Mouse (Mus musculus) thymus, adult 2 months (tissue): ENCODE measurements around the gene Zdhhc4. TPM values are rescaled to one million over a fixed set of nuclear protein-coding genes. Genes with fewer than 3 reads are reported as not detected.
A peak's percentile ranks its signal among the peaks of the same experiment; 100 is the strongest.

Experiments
- DNase-seq: peaks from one replicate; pipeline ENCODE4 v3.0.0; 2021
- H3K27ac ChIP-seq: fragments of 200-500 bp; 2 replicates; pipeline ENCODE4 v1.5.1; 2012; ENCODE audit warnings: low read length, control low read depth; ENCODE audit not compliant: control insufficient read depth, insufficient read depth
- H3K27me3 ChIP-seq: fragments of 200-500 bp; 2 replicates; pipeline ENCODE4 v1.6.1; 2012; ENCODE audit warnings: mild to moderate bottlenecking, low read length, moderate library complexity, mixed read lengths; ENCODE audit not compliant: control insufficient read depth, insufficient read depth
- H3K36me3 ChIP-seq: fragments of 200-500 bp; 2 replicates; pipeline ENCODE4 v1.6.1; 2012; ENCODE audit warnings: mild to moderate bottlenecking, low read length, moderate library complexity; ENCODE audit not compliant: control insufficient read depth, insufficient read depth
- H3K4me1 ChIP-seq: fragments of 200-500 bp; replicated peaks from 2 replicates; pipeline ENCODE4 v1.6.1; 2012; ENCODE audit warnings: low read length; ENCODE audit not compliant: control insufficient read depth, insufficient read depth
- H3K4me3 ChIP-seq: fragments of 200-500 bp; 2 replicates; pipeline ENCODE4 v1.5.1; 2012; ENCODE audit warnings: mild to moderate bottlenecking, low read length, control low read depth, moderate library complexity; ENCODE audit not compliant: control insufficient read depth, insufficient read depth
- CTCF ChIP-seq: fragments of 200-500 bp; IDR thresholded peaks from 2 replicates; pipeline ENCODE4 v1.5.1; 2012; ENCODE audit warnings: mild to moderate bottlenecking, control low read depth, low read length, moderate library complexity, borderline replicate concordance; ENCODE audit not compliant: control insufficient read depth, poor library complexity, insufficient read depth; ENCODE audit errors: extremely low read depth
- POLR2A ChIP-seq: fragments of 200-500 bp; IDR thresholded peaks from 2 replicates; pipeline ENCODE4 v1.6.1; 2012; ENCODE audit warnings: mild to moderate bottlenecking, low read length, control low read depth, moderate library complexity; ENCODE audit not compliant: control insufficient read depth, poor library complexity, insufficient read depth; ENCODE audit errors: extremely low read depth
- WGBS: fragments of 180-500 bp; shearing (Covaris S2); methylation state at CpG from one replicate; pipeline ENCODE4 v1.1.7; 2018; 5-methylcytosine and 5-hydroxymethylcytosine counted together
- polyA plus RNA-seq: library from polyadenylated mRNA; depleted of rRNA; stranded (reverse); fragments of >200 nt; gene quantifications from 2 replicates; pipeline ENCODE4 v1.2.3, GENCODE M21; 2012

Gene Zdhhc4
- polyA plus RNA-seq, 1 experiment = 118 TPM

- no peak for TF ChIP-seq POLR2A
- TF ChIP-seq CTCF = no peak
- 4% methylated on average over 36 of the region's 36 CpGs for WGBS
- Histone ChIP-seq H3K4me1 (no peaks in the 10 kb centered on the region), H3K4me3 (no peak overlapping the region), H3K27ac (no peak overlapping the region), H3K27me3 (peaks cover 9% of the 10 kb centered on the region; the same call in 1 of the 2 replicates), H3K36me3 (no peaks in the 10 kb centered on the region)
- no peak for DNase-seq
Measured at GRCm38 (mm10) chr5:143369611-143370255, 40.7 kb upstream of the Zdhhc4 start.

DNA sequence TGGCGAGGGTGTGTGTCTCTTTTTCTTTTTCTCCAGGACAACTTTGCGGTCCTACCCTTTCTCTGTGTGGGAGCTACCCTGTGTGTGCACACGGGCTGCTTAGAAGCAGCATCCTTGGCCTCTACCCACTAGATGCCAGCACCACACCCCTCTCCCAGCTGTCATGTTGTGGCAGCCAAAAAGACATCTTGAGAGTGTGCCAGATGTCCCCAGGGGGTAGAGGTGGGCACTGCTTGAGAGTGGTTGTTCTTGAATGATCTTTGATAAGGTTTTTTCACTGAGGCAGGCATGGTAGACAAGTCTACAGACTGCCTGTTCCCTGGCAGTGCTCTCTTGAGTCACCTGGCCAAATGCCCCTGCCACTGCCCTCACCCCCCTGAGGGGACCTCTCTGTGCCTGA lies 38.9 kb upstream of the Zdhhc4 start:
- Histone ChIP-seq H3K36me3 (no peaks in the 10 kb centered on the region), H3K27ac (no peak overlapping the region), H3K4me1 (no peaks in the 10 kb centered on the region; the same call in 1 of the 2 replicates), H3K4me3 (no peak overlapping the region), H3K27me3 (peaks cover 13% of the 10 kb centered on the region)
- TF ChIP-seq POLR2A (no peak), CTCF (no peak)
- no peak for DNase-seq
- WGBS = 79% methylated on average over 3 of the region's 3 CpGs

- H3K4me3 ChIP-seq = no peak overlapping the region
- no peaks in the 10 kb centered on the region for H3K36me3 ChIP-seq
- WGBS = 4% methylated on average over 47 of the region's 47 CpGs
- no peak overlapping the region for H3K27ac ChIP-seq
- H3K4me1 ChIP-seq = no peaks in the 10 kb centered on the region; the same call in 1 of the 2 replicates
- H3K27me3 ChIP-seq = peaks cover 4% of the 10 kb centered on the region
- no peak for DNase-seq
- TF ChIP-seq POLR2A = no peak
- no peak for TF ChIP-seq CTCF
Measured at GRCm38 (mm10) chr5:143363678-143364615, 34.9 kb upstream of the Zdhhc4 start.

DNA sequence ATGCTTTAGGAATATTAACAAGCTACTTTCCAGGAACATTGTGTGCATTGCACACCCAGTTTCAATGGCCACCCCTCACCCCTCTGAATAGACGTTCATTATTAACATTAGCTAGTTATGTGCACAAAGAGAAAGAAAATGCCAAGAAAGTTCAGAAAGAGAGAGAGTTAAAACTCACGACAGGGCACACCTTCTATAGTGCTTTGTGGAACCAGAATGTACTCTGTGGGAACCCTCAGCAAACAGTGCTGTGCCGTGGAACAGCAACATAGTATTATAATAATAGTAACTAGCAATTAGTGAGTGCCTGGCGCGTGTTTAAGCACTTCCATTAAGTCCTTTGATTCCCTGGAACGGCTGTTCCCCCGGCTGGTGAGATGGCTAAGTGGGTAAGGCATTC lies 32.4 kb upstream of the Zdhhc4 start:
- H3K4me1 ChIP-seq = no peaks in the 10 kb centered on the region; the same call in 1 of the 2 replicates
- WGBS = 74% methylated on average over 7 of the region's 7 CpGs
- no peak overlapping the region for H3K27ac ChIP-seq
- DNase-seq = no peak
- H3K36me3 ChIP-seq = no peaks in the 10 kb centered on the region
- TF ChIP-seq POLR2A = no peak
- no peak for TF ChIP-seq CTCF
- peaks cover 4% of the 10 kb centered on the region for H3K27me3 ChIP-seq
- no peak overlapping the region for H3K4me3 ChIP-seq

DNA sequence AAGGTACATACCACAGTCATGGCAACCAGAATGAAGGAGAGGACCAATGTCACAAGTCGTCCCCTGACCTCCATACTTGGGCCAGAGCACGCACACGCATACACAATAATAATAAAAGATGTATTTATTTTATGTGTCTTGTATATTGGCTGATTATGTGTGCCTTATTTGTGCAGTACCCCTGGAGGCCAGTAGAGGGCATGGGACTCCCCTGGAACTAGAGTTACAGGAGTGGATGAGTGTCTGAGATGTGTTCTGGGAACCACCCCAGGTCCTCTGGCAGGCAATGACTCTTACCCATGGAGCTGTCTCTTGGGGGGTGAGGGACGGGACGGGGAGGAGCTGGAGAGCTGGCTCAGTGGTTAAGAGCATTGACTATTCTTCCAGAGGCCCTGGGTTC lies 30.9 kb upstream of the Zdhhc4 start:
- peak; percentile 42 for DNase-seq
- Histone ChIP-seq H3K4me1 (no peaks in the 10 kb centered on the region; the same call in 1 of the 2 replicates), H3K4me3 (no peak overlapping the region), H3K36me3 (no peaks in the 10 kb centered on the region), H3K27ac (no peak overlapping the region), H3K27me3 (peaks cover 4% of the 10 kb centered on the region)
- WGBS = 77% methylated on average over 5 of the region's 5 CpGs
- TF ChIP-seq POLR2A = no peak
- TF ChIP-seq CTCF = no peak

GRCm38 (mm10) chr5:143359263-143359662 lies 30.2 kb upstream of the Zdhhc4 start:
- 33% methylated on average over 7 of the region's 7 CpGs for WGBS
- no peak for DNase-seq
- Histone ChIP-seq H3K4me3 (no peak overlapping the region), H3K27ac (no peak overlapping the region), H3K4me1 (no peaks in the 10 kb centered on the region; the same call in 1 of the 2 replicates), H3K36me3 (no peaks in the 10 kb centered on the region), H3K27me3 (peaks cover 4% of the 10 kb centered on the region)
- TF ChIP-seq CTCF (no peak), POLR2A (no peak)
